Mouse (Mus musculus) hindbrain, embryonic 10.5 days (tissue): ENCODE results near the gene Cldn14. TPM values are rescaled to one million over a fixed set of nuclear protein-coding genes. Genes with fewer than 3 reads are reported as not detected.
A peak's percentile ranks its signal among the peaks of the same experiment; 100 is the strongest.
"Not testable (repeated sequence)": the region's sequence is repeated elsewhere in the genome, so short reads cannot be mapped to it uniquely, and the experiment has no call there.

Experiments
- DNase-seq: peaks from one replicate; pipeline ENCODE4 v3.0.0-alpha.2; 2017; ENCODE audit warnings: low spot score
- H3K27ac ChIP-seq: fragments of 300-500 bp; sonication (generic); 2 replicates; pipeline ENCODE4 v1.5.1; 2016; ENCODE audit warnings: mild to moderate bottlenecking, moderate library complexity
- H3K27me3 ChIP-seq: fragments of 300-500 bp; sonication (generic); 2 replicates; pipeline ENCODE4 v1.6.1; 2016; ENCODE audit warnings: mild to moderate bottlenecking; ENCODE audit not compliant: poor library complexity, insufficient read depth, severe bottlenecking
- H3K36me3 ChIP-seq: fragments of 300-500 bp; sonication (generic); 2 replicates; pipeline ENCODE4 v1.6.1; 2016; ENCODE audit warnings: mild to moderate bottlenecking, moderate library complexity
- H3K4me1 ChIP-seq: fragments of 300-500 bp; sonication (generic); replicated peaks from 2 replicates; pipeline ENCODE4 v1.6.1; 2016; ENCODE audit warnings: mild to moderate bottlenecking
- H3K4me3 ChIP-seq: fragments of 300-500 bp; sonication (generic); 2 replicates; pipeline ENCODE4 v1.5.1; 2016; ENCODE audit warnings: mild to moderate bottlenecking, moderate library complexity
- H3K9me3 ChIP-seq: fragments of 300-500 bp; sonication (generic); 2 replicates; pipeline ENCODE4 v1.6.1; 2016; ENCODE audit warnings: mild to moderate bottlenecking, moderate library complexity
- WGBS: fragments of 180-500 bp; shearing (Covaris S2); methylation state at CpG from one replicate; pipeline ENCODE4 v1.1.7; 2016; 5-methylcytosine and 5-hydroxymethylcytosine counted together
- polyA plus RNA-seq: library from polyadenylated mRNA; unstranded; fragments of >200 nt; fragmentation: Nextera tagmentation; extraction: Ambion mirVana; gene quantifications from 2 replicates; pipeline ENCODE4 v1.2.1, GENCODE M21; 2016

The Cldn14 gene
- polyA plus RNA-seq, 1 experiment from 2014 or later, result not detected

GRCm38 (mm10) chr16:94001366-94001765 lies 7.3 kb downstream of the Cldn14 start:
- Histone ChIP-seq H3K4me1 (0 out of 2 replicates have a peak, but pooled peaks cover 3% of the 10 kb centered on the region), H3K36me3 (no peaks in the 10 kb centered on the region), H3K4me3 (no peak overlapping the region), H3K27ac (no peak overlapping the region), H3K9me3 (no peaks in the 10 kb centered on the region), H3K27me3 (no peaks in the 10 kb centered on the region)
- no peak for DNase-seq
- 83% methylated on average over 6 of the region's 6 CpGs for WGBS

GRCm38 (mm10) chr16:93998895-93999294 lies 9.7 kb downstream of the Cldn14 start:
- no peak overlapping the region for H3K27ac ChIP-seq
- H3K36me3 ChIP-seq, result no peaks in the 10 kb centered on the region
- 0 out of 2 replicates have a peak, but pooled peaks cover 3% of the 10 kb centered on the region for H3K4me1 ChIP-seq
- H3K27me3 ChIP-seq, result no peaks in the 10 kb centered on the region
- no peak for DNase-seq
- 57% methylated on average over 5 of the region's 5 CpGs for WGBS
- H3K9me3 ChIP-seq, result no peaks in the 10 kb centered on the region
- no peak overlapping the region for H3K4me3 ChIP-seq

- H3K27me3 ChIP-seq, result no peaks in the 10 kb centered on the region
- H3K4me1 ChIP-seq, result 0 out of 2 replicates have a peak, but pooled peaks cover 6% of the 10 kb centered on the region
- H3K9me3 ChIP-seq, result no peaks in the 10 kb centered on the region
- no peak for DNase-seq
- no peak overlapping the region for H3K27ac ChIP-seq
- WGBS, result 83% methylated on average over 9 of the region's 9 CpGs
- H3K4me3 ChIP-seq, result no peak overlapping the region
- no peaks in the 10 kb centered on the region for H3K36me3 ChIP-seq
Observed at GRCm38 (mm10) chr16:93983576-93983975, 25.1 kb downstream of the Cldn14 start.

- Histone ChIP-seq H3K4me3 (no peak overlapping the region), H3K4me1 (0 out of 2 replicates have a peak, but pooled peaks cover 6% of the 10 kb centered on the region), H3K27me3 (no peaks in the 10 kb centered on the region), H3K27ac (no peak overlapping the region), H3K36me3 (no peaks in the 10 kb centered on the region), H3K9me3 (no peaks in the 10 kb centered on the region)
- WGBS, result 89% methylated on average over 11 of the region's 11 CpGs
- no peak for DNase-seq
Observed at GRCm38 (mm10) chr16:93982341-93982740, 26.3 kb downstream of the Cldn14 start.

GRCm38 (mm10) chr16:93981190-93981841 lies 27.3 kb downstream of the Cldn14 start:
- H3K4me3 ChIP-seq, result no peak overlapping the region
- H3K9me3 ChIP-seq, result no peaks in the 10 kb centered on the region
- no peak overlapping the region for H3K27ac ChIP-seq
- no peak for DNase-seq
- no peaks in the 10 kb centered on the region for H3K36me3 ChIP-seq
- H3K4me1 ChIP-seq, result no peaks in the 10 kb centered on the region
- no peaks in the 10 kb centered on the region for H3K27me3 ChIP-seq
- WGBS, result 78% methylated on average over 15 of the region's 15 CpGs

- not testable (repeated sequence) for H3K36me3 ChIP-seq, H3K27ac ChIP-seq, H3K4me1 ChIP-seq, H3K27me3 ChIP-seq, DNase-seq, H3K4me3 ChIP-seq, H3K9me3 ChIP-seq
- 92% methylated on average over 3 of the region's 3 CpGs for WGBS
Observed at GRCm38 (mm10) chr16:93980338-93980737, 28.3 kb downstream of the Cldn14 start.

DNA sequence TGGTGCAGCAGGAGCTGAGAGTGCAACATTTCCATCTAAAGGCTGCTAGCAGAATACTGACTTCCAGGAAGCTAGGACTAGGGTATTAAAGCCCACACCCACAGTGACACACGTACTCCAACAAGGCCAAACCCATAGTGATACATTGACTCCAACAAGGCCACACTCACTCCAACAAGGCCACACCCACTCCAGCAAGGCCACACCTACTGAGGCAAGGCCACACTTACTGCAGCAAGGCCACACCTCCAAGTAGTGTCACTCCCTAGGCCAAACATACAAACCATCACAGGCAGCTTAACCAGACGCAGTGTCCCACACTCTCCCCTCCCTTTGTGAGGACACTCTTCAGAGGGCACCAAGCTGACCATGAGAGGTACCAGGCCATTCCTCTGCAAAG lies 29.3 kb downstream of the Cldn14 start:
- Histone ChIP-seq H3K27me3 (no peaks in the 10 kb centered on the region), H3K4me3 (no peak overlapping the region), H3K4me1 (no peaks in the 10 kb centered on the region), H3K36me3 (no peaks in the 10 kb centered on the region), H3K9me3 (no peaks in the 10 kb centered on the region), H3K27ac (no peak overlapping the region)
- no peak for DNase-seq
- WGBS, result 77% methylated on average over 2 of the region's 2 CpGs

DNA sequence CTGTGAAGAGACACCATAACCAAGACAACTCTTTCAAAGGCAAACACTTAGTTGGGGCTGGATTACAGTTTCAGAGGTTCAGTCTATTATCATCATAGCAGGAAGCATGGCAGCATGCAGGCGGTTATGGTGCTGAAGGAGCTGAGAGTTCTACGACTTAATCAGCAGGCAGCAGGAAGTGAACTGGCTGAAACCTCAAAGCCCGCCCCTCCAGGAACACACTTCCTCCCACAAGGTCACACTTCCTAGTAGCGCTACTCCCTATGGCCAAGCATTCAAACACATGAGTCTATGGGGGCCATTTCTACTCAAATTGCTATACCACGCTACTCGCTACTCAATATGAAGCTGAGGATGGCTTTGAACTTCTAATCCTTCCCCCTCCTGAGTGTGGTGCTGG lies 31.1 kb downstream of the Cldn14 start:
- Histone ChIP-seq H3K27ac (no peak overlapping the region), H3K4me1 (peaks cover 14% of the 10 kb centered on the region), H3K9me3 (no peaks in the 10 kb centered on the region), H3K36me3 (no peaks in the 10 kb centered on the region), H3K27me3 (no peaks in the 10 kb centered on the region), H3K4me3 (no peak overlapping the region)
- no peak for DNase-seq
- 92% methylated on average over 6 of the region's 6 CpGs for WGBS

- no peaks in the 10 kb centered on the region for H3K36me3 ChIP-seq
- 53% methylated on average over 3 of the region's 3 CpGs for WGBS
- H3K27me3 ChIP-seq, result no peaks in the 10 kb centered on the region
- H3K27ac ChIP-seq, result no peak overlapping the region
- H3K9me3 ChIP-seq, result no peaks in the 10 kb centered on the region
- DNase-seq, result no peak
- peaks cover 15% of the 10 kb centered on the region for H3K4me1 ChIP-seq
- H3K4me3 ChIP-seq, result no peak overlapping the region
Observed at GRCm38 (mm10) chr16:93976907-93977306, 31.7 kb downstream of the Cldn14 start.

- 78% methylated on average over 12 of the region's 12 CpGs for WGBS
- no peaks in the 10 kb centered on the region for H3K27me3 ChIP-seq
- H3K27ac ChIP-seq, result no peak overlapping the region
- no peaks in the 10 kb centered on the region for H3K9me3 ChIP-seq
- DNase-seq, result no peak
- H3K36me3 ChIP-seq, result no peaks in the 10 kb centered on the region
- H3K4me3 ChIP-seq, result no peak overlapping the region
- H3K4me1 ChIP-seq, result peaks cover 15% of the 10 kb centered on the region
Observed at GRCm38 (mm10) chr16:93975430-93975829, 33.2 kb downstream of the Cldn14 start.

GRCm38 (mm10) chr16:93974278-93974677 lies 34.4 kb downstream of the Cldn14 start:
- H3K27me3 ChIP-seq, result no peaks in the 10 kb centered on the region
- peak overlapping the region; percentile 70 for H3K27ac ChIP-seq
- DNase-seq, result no peak
- no peak overlapping the region for H3K4me3 ChIP-seq
- peaks cover 15% of the 10 kb centered on the region for H3K4me1 ChIP-seq
- no peaks in the 10 kb centered on the region for H3K9me3 ChIP-seq
- WGBS, result 66% methylated on average over 8 of the region's 8 CpGs
- H3K36me3 ChIP-seq, result no peaks in the 10 kb centered on the region

DNA sequence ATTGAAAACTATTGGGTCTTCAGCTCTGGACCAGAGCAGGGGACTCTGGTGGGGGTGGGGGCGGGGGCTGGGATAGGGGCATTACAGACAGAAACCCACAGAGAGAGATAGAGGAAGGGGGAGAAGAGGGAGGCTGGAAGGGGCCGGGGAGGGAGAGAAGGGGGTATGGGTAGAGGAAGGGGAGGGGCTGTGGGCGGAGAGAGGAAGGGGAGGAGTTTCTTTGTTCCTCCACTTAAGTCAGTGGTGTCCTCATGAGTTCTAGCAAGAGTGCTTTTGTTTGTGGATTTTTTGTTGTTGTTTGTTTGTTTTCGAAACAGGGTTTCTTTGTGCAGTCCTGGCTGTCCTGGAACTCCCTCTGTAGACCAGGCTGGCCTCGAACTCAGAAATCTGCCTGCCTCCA lies 35.1 kb downstream of the Cldn14 start:
- peak; percentile 19 for DNase-seq
- no peaks in the 10 kb centered on the region for H3K36me3 ChIP-seq
- H3K27me3 ChIP-seq, result no peaks in the 10 kb centered on the region
- peak overlapping the region; percentile 70 for H3K27ac ChIP-seq
- H3K4me3 ChIP-seq, result peak overlapping the region; percentile 41
- no peaks in the 10 kb centered on the region for H3K9me3 ChIP-seq
- peaks cover 15% of the 10 kb centered on the region for H3K4me1 ChIP-seq
- 53% methylated on average over 5 of the region's 5 CpGs for WGBS

DNA sequence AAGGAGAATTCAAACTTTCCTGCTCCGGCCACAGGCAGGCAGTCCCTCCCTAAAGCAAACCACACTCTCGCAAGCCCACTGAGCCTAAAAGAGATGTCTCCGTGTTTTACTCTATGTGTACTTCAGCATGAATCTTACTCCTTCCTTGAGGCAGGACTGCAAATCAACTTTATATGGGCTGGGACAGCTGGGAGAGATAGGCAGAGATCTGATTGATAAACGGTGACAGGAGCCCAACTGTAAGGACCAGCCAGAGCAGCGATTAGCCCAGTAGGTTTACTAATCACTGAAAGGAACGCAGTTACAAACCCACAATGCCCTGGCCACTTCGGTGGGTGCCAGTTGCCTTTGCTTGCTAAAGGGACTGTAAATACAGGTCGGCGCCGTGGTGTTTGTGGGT lies 35.5 kb downstream of the Cldn14 start:
- DNase-seq, result no peak
- peak overlapping the region; percentile 41 for H3K4me3 ChIP-seq

GRCm38 (mm10) chr16:93971046-93971445 lies 37.6 kb downstream of the Cldn14 start:
- H3K27me3 ChIP-seq, result no peaks in the 10 kb centered on the region
- DNase-seq, result no peak
- no peaks in the 10 kb centered on the region for H3K36me3 ChIP-seq
- peaks cover 15% of the 10 kb centered on the region for H3K4me1 ChIP-seq
- H3K4me3 ChIP-seq, result no peak overlapping the region
- no peaks in the 10 kb centered on the region for H3K9me3 ChIP-seq
- WGBS, result 87% methylated on average over 11 of the region's 11 CpGs
- H3K27ac ChIP-seq, result no peak overlapping the region

More for the DNA sequence above, 35.5 kb downstream of the Cldn14 start:
- Histone ChIP-seq H3K27me3 (no peaks in the 10 kb centered on the region), H3K9me3 (no peaks in the 10 kb centered on the region), H3K27ac (peak overlapping the region; percentile 70), H3K4me1 (peaks cover 15% of the 10 kb centered on the region), H3K36me3 (no peaks in the 10 kb centered on the region)
- 36% methylated on average over 10 of the region's 10 CpGs for WGBS
